Mouse (Mus musculus): ENCODE measurements at regions not wholly inside any gene's neighbourhood (a gene's known extent, or its start where the extent isn't known, plus 50 kb on each side); places are given as distances from the start of the nearest gene placed in this dataset.
A peak's percentile ranks its signal among the peaks of the same experiment; 100 is the strongest.

DNA sequence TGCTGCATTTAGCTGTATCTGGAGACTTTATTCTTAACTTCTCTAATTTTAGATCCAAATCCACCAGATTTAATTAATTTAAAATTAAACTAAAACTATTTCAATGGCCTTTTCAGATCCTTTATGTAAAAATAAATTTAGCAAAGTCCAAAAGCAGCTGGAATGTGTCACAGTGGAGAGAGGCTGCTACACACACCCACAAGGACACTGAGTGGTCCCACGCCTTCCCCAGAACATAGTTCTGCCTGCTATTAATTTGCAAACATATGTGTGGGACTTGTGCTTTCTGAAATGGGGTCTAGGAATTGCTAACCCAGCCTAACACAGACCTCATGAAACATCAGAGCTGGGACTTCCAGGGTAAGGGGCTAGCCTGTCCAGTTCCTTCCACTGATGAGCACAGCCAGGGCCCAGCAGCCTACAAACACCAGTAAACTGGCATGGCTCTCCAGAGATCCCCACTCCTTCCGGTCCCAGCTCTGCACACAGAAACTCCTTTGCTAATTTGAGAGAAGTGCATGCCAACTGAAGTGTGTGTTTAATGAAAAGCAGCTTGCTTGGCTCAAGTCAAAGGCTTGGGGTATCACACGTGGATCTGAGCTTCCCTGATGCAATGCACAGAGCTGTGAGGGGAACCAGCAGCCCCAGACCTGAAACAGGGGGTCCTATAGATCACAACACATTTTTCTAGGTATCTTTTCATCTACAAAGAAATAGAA lies 142.8 kb downstream of the Psmg1 start:
- 88% methylated on average over 3 of the region's 3 CpGs for WGBS
- no peak for TF ChIP-seq POLR2A (IDR thresholded peaks at IDR 0.05; ENCODE audit: extremely low read depth, insufficient read depth, low read length)
- TF ChIP-seq CTCF (IDR thresholded peaks at IDR 0.05; ENCODE audit: low read depth, low read length): no peak
- Histone ChIP-seq H3K4me3 (ENCODE audit: insufficient read depth, low read depth, low read length) (no peak overlapping the region), H3K27me3 (ENCODE audit: control insufficient read depth, insufficient read depth, low read length) (no peaks in the 10 kb centered on the region), H3K27ac (replicated peaks; ENCODE audit: insufficient read depth, low read depth, low read length) (no peak overlapping the region), H3K9ac (ENCODE audit: low read depth, low read length) (no peak overlapping the region), H3K4me1 (ENCODE audit: control insufficient read depth, insufficient read depth, low read length) (no peaks in the 10 kb centered on the region), H3K36me3 (ENCODE audit: control insufficient read depth, insufficient read depth, low read length) (no peaks in the 10 kb centered on the region), H3K79me2 (ENCODE audit: control insufficient read depth, insufficient read depth, low read length) (no peaks in the 10 kb centered on the region)
- no peak for DNase-seq (ENCODE audit: extremely low read depth, low read depth, low spot score)

DNA sequence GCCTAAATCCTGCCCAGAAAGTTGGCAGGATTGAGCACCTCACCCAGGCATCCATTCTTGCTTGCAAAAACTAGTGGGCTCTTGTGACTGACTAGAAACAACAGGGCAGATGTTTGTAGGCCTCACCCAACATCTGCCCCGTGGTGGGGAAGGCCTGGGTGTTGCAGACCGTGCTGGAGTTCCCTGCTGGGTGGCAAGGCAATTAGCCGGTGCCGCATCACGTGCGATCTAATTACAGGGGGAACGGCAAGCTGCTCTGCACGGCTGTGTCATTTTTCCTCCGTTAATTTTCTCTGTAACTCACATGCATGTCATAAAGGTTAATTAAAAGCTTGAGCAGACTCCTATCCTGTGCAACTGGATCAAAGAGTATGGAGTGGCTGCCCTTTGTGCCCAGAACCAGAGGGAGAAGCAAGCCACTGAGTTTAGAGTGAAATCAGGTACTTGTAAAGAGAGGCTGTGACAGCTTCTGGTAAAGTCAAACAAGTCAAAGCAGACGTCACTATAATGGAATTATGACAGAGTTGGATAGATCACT lies 143.5 kb downstream of the Ets2 start:
- TF ChIP-seq POLR2A (IDR thresholded peaks at IDR 0.05; ENCODE audit: extremely low read depth, insufficient read depth, low read length): no peak
- no peak for TF ChIP-seq CTCF (IDR thresholded peaks at IDR 0.05; ENCODE audit: low read depth, low read length)
- whole genome bisulfite sequencing: 93% methylated on average over 10 of the region's 10 CpGs
- H3K27ac ChIP-seq (replicated peaks; ENCODE audit: insufficient read depth, low read depth, low read length): no peak overlapping the region
- DNase-seq (ENCODE audit: extremely low read depth, low read depth, low spot score): no peak
- H3K4me1 ChIP-seq (ENCODE audit: control insufficient read depth, insufficient read depth, low read length): no peaks in the 10 kb centered on the region
- no peaks in the 10 kb centered on the region for H3K79me2 ChIP-seq (ENCODE audit: control insufficient read depth, insufficient read depth, low read length)
- no peak overlapping the region for H3K4me3 ChIP-seq (ENCODE audit: insufficient read depth, low read depth, low read length)
- H3K9ac ChIP-seq (ENCODE audit: low read depth, low read length): no peak overlapping the region
- H3K27me3 ChIP-seq (ENCODE audit: control insufficient read depth, insufficient read depth, low read length): no peaks in the 10 kb centered on the region
- no peaks in the 10 kb centered on the region for H3K36me3 ChIP-seq (ENCODE audit: control insufficient read depth, insufficient read depth, low read length)

- Histone ChIP-seq H3K4me3 (ENCODE audit: insufficient read depth, low read depth, low read length) (no peak overlapping the region), H3K27ac (replicated peaks; ENCODE audit: insufficient read depth, low read depth, low read length) (no peak overlapping the region), H3K36me3 (ENCODE audit: control insufficient read depth, insufficient read depth, low read length) (no peaks in the 10 kb centered on the region), H3K79me2 (ENCODE audit: control insufficient read depth, insufficient read depth, low read length) (no peaks in the 10 kb centered on the region), H3K4me1 (ENCODE audit: control insufficient read depth, insufficient read depth, low read length) (no peaks in the 10 kb centered on the region), H3K27me3 (ENCODE audit: control insufficient read depth, insufficient read depth, low read length) (no peaks in the 10 kb centered on the region), H3K9ac (ENCODE audit: low read depth, low read length) (no peak overlapping the region)
- DNase-seq (ENCODE audit: extremely low read depth, low read depth, low spot score): no peak
- TF ChIP-seq CTCF (IDR thresholded peaks at IDR 0.05; ENCODE audit: low read depth, low read length) (no peak), POLR2A (IDR thresholded peaks at IDR 0.05; ENCODE audit: extremely low read depth, insufficient read depth, low read length) (no peak)
- WGBS: 87% methylated on average over 4 of the region's 4 CpGs
These were observed 142.8 kb downstream of the Ets2 start for GRCm38 (mm10) chr16:95844691-95845090.

- no peak for TF ChIP-seq POLR2A (IDR thresholded peaks at IDR 0.05; ENCODE audit: extremely low read depth, insufficient read depth, low read length)
- no peak for TF ChIP-seq CTCF (IDR thresholded peaks at IDR 0.05; ENCODE audit: low read depth, low read length)
- Histone ChIP-seq H3K36me3 (ENCODE audit: control insufficient read depth, insufficient read depth, low read length) (no peaks in the 10 kb centered on the region), H3K9ac (ENCODE audit: low read depth, low read length) (no peak overlapping the region), H3K27me3 (ENCODE audit: control insufficient read depth, insufficient read depth, low read length) (no peaks in the 10 kb centered on the region), H3K4me3 (ENCODE audit: insufficient read depth, low read depth, low read length) (no peak overlapping the region), H3K79me2 (ENCODE audit: control insufficient read depth, insufficient read depth, low read length) (no peaks in the 10 kb centered on the region), H3K4me1 (ENCODE audit: control insufficient read depth, insufficient read depth, low read length) (peaks cover 2% of the 10 kb centered on the region; the same call in 1 of the 2 replicates), H3K27ac (replicated peaks; ENCODE audit: insufficient read depth, low read depth, low read length) (no peak overlapping the region)
- WGBS: 84% methylated on average over 3 of the region's 3 CpGs
- DNase-seq (ENCODE audit: extremely low read depth, low read depth, low spot score): no peak
These were observed 140.9 kb downstream of the Ets2 start for GRCm38 (mm10) chr16:95842766-95843165.

GRCm38 (mm10) chr16:95839512-95840253 lies 137.8 kb downstream of the Ets2 start:
- H3K9ac ChIP-seq (ENCODE audit: low read depth, low read length): no peak overlapping the region
- peaks cover 2% of the 10 kb centered on the region; the same call in 1 of the 2 replicates for H3K4me1 ChIP-seq (ENCODE audit: control insufficient read depth, insufficient read depth, low read length)
- 87% methylated on average over 5 of the region's 5 CpGs for WGBS
- no peaks in the 10 kb centered on the region for H3K36me3 ChIP-seq (ENCODE audit: control insufficient read depth, insufficient read depth, low read length)
- H3K79me2 ChIP-seq (ENCODE audit: control insufficient read depth, insufficient read depth, low read length): no peaks in the 10 kb centered on the region
- H3K27me3 ChIP-seq (ENCODE audit: control insufficient read depth, insufficient read depth, low read length): no peaks in the 10 kb centered on the region
- DNase-seq (ENCODE audit: extremely low read depth, low read depth, low spot score): peak; percentile 13
- no peak overlapping the region for H3K27ac ChIP-seq (replicated peaks; ENCODE audit: insufficient read depth, low read depth, low read length)
- TF ChIP-seq POLR2A (IDR thresholded peaks at IDR 0.05; ENCODE audit: extremely low read depth, insufficient read depth, low read length): no peak
- TF ChIP-seq CTCF (IDR thresholded peaks at IDR 0.05; ENCODE audit: low read depth, low read length): no peak
- H3K4me3 ChIP-seq (ENCODE audit: insufficient read depth, low read depth, low read length): no peak overlapping the region
